Mouse (Mus musculus) Patski (cell line): ENCODE results near the gene Cst7. TPM values are rescaled to one million over a fixed set of nuclear protein-coding genes. Genes with fewer than 3 reads are reported as not detected.
"Not testable (repeated sequence)": the region's sequence is repeated elsewhere in the genome, so short reads cannot be mapped to it uniquely, and the experiment has no call there.

Experiments
- ATAC-seq: fragments of 100-300 bp; one replicate; pipeline ENCODE4 v1.8.0; 2021
- CTCF ChIA-PET: fragments of 350-600 bp; sonication (Branson Sonifier 250); formaldehyde crosslinking; loops from one replicate; lab custom pipeline; 2022; ENCODE audit warnings: inconsistent platforms; lab: Charles Lee
- POLR2A ChIA-PET: fragments of 350-600 bp; sonication (Branson Sonifier 250); formaldehyde crosslinking; loops from one replicate; lab custom pipeline; 2022; ENCODE audit warnings: antibody characterized with exemption, inconsistent platforms; lab: Charles Lee
- DNase-seq: peaks from one replicate; pipeline ENCODE4 v3.0.0-alpha.2; 2011; ENCODE audit warnings: low read depth, low spot score
- H3K27me3 ChIP-seq: fragments of 371-371 bp; one replicate; pipeline ENCODE4 v1.5.1; 2021
- CTCF ChIP-seq: fragments of 100-300 bp; IDR thresholded peaks from one replicate; pipeline ENCODE4 v1.5.1; 2021
- in situ Hi-C: fragments of 300-500 bp; cut with MboI; formaldehyde crosslinking; loops from 3 replicates; pipeline ENCODE4 v1.11.1; 2018; ENCODE audit warnings: low pct_unique_long_range_greater_than_20kb, mixed read lengths
- polyA plus RNA-seq: library from polyadenylated mRNA; unstranded; gene quantifications from one replicate; pipeline ENCODE4 v1.2.3, GENCODE M21; 2021

Cst7 gene
- not detected for polyA plus RNA-seq

GRCm38 (mm10) chr2:150569847-150570590, at the start of gene Cst7:
Gene Cst7, plus strand, starts transcription at chr2:150570415.
- no peak for DNase-seq
- TF ChIP-seq CTCF = no peak
- no peaks in the 10 kb centered on the region for H3K27me3 ChIP-seq
- no peak for ATAC-seq
- POLR2A ChIA-PET = no interaction called here
- CTCF ChIA-PET = interaction anchor here (1.0 kb wide), 1 partner anchor 191 kb away, joined by 3 read pairs; no protein-coding TSS in a partner anchor
- in situ Hi-C loops = no loop called here

GRCm38 (mm10) chr2:150525703-150526207, 44.5 kb upstream of the Cst7 start:
- CTCF ChIA-PET = no interaction called here
- DNase-seq (no peak), ATAC-seq (no peak)
- no peak for TF ChIP-seq CTCF
- POLR2A ChIA-PET = no interaction called here
- peaks cover 5% of the 10 kb centered on the region for H3K27me3 ChIP-seq
- in situ Hi-C loops = no loop called here

DNA sequence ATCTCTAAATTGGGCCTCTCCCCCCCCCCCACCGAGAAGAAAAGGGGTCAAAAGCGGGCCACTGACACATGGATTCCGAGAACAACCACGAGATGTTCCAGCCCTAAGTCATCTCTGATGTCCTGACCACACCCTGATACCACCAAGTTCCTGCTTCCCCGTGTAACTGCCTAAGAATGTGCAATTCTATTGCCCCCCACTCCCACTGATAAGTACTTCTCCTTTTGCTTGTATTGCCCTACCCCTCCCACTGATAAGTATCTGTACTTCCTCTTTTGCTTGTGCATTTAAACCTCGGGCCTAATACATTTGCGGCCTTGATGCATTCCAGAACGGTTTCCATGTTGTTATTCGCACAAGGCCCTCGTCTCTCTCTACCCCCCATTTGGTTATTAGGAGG, 20.6 kb upstream of the Cst7 start:
- CTCF ChIA-PET, H3K27me3 ChIP-seq, DNase-seq, ATAC-seq, in situ Hi-C loops, POLR2A ChIA-PET: not testable (repeated sequence)

GRCm38 (mm10) chr2:150558568-150558967, 11.6 kb upstream of the Cst7 start:
- ATAC-seq (peak; percentile 90), DNase-seq (no peak)
- in situ Hi-C loops = loop anchor here (5.0 kb wide), 1 partner anchor 119 kb away; no protein-coding TSS in a partner anchor
- ChIA-PET CTCF (interaction anchor here (0.6 to 2.4 kb wide), 8 partner anchors 8 to 120 kb away, joined by 3 to 13 read pairs (median 3); no protein-coding TSS in a partner anchor), POLR2A (no interaction called here)
- peak; percentile 79 for TF ChIP-seq CTCF
- no peaks in the 10 kb centered on the region for H3K27me3 ChIP-seq

DNA sequence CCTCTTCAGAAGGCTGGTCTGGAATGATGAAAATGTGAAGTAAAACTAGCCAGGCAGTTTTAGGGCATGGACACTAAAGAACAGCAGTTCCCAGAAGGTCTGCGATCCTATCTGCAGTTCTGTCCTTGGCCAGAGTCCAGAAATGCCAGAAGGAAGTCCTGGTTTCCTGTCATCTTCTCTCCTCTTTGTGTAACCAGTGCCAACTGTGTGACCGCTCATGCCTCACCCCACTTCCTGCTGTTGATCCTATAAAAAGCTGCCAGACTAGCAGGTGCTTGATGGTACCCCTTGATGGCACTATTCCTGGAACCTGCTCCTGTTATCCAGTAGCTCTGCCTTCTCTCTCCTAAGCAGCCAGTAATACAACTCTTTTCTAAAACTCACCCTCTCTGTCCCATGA, 3.2 kb upstream of the Cst7 start:
- CTCF ChIA-PET = interaction anchor here (0.8 kb wide), 1 partner anchor 8 kb away, joined by 3 read pairs; no protein-coding TSS in a partner anchor
- in situ Hi-C loops = no loop called here

DNA sequence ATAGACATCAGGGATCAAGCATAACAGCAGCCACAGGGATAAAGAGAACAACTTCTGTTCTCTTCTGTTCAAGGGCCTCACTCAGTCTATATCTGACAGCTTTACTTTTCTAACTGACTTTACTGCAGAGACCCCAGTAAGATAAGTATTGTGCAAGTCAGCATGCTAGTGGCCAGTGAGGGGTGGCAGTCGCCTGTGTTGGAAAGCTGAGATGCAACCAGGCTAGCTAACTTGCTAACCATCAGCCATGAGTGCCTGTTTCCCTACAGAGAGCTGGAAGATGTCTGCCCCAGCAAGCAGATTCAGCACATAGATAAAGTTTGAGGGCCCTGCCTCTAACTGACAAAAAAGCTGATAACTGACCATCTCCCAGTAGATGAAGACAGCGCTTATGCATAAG, 546 bp downstream of the Cst7 start:
- DNase-seq = no peak
- CTCF ChIA-PET = interaction anchor here (1.0 kb wide), 1 partner anchor 190 kb away, joined by 3 read pairs; no protein-coding TSS in a partner anchor

More for the DNA sequence above, 3.2 kb upstream of the Cst7 start:
- ATAC-seq (peak; percentile 42), DNase-seq (no peak)
- H3K27me3 ChIP-seq = no peaks in the 10 kb centered on the region
- peak; percentile 15 for TF ChIP-seq CTCF
- POLR2A ChIA-PET = no interaction called here

DNA sequence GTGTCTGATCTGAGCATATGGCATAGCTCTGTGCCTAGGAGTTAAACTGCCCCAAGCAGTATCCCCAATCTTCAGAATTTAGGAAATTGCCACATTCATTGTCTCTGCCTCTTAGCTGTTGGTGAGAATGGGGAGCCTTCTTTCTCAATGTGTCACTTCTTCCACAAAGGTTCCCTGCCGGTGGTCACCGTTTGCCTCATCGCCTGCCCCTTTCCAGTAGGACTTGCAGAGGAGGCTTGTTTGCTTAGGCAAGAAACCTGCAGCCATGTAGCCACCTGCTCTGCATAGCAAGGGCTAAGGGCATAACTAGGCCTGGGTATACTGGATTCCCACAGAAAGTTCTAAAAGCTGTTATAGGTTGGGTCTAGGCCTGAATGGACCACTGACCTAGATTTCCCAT, 2.2 kb downstream of the Cst7 start:
- POLR2A ChIA-PET = no interaction called here
- in situ Hi-C loops = no loop called here
- no peaks in the 10 kb centered on the region for H3K27me3 ChIP-seq
- DNase-seq = no peak
- ATAC-seq = no peak
- CTCF ChIA-PET = interaction anchor here (1.5 kb wide), 1 partner anchor 10 kb away, joined by 4 read pairs; no protein-coding TSS in a partner anchor
- TF ChIP-seq CTCF = no peak

More for the DNA sequence above, 546 bp downstream of the Cst7 start:
- H3K27me3 ChIP-seq = no peaks in the 10 kb centered on the region
- in situ Hi-C loops = no loop called here
- POLR2A ChIA-PET = no interaction called here
- no peak for ATAC-seq
- TF ChIP-seq CTCF = no peak

DNA sequence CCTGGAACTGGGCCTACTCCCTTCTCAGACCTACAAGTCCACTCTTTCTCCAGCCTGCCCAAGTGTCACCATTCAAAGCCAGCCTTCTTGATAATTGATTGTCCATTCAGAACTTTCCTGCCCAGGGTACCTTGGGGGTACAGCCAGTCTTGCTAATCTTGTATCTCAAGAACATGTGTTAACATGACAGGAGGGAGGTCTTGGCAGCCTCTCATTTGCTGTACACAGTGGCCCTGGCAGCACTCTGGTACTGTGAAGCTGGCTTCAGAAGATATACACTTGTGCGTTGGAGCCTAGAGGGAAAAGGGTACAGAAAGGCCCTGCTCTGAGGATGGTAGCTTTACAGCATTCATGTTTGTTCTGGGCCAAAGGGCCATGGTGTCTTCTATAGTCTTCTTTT, 6.0 kb downstream of the Cst7 start:
- no peaks in the 10 kb centered on the region for H3K27me3 ChIP-seq
- in situ Hi-C loops = no loop called here
- ATAC-seq (no peak), DNase-seq (no peak)
- TF ChIP-seq CTCF = no peak
- ChIA-PET CTCF (no interaction called here), POLR2A (no interaction called here)

GRCm38 (mm10) chr2:150578603-150579002, 8.4 kb downstream of the Cst7 start:
- in situ Hi-C loops = no loop called here
- TF ChIP-seq CTCF = no peak
- CTCF ChIA-PET = interaction anchor here (0.8 to 1.2 kb wide), 3 partner anchors 19 to 83 kb away, joined by 3 read pairs; no protein-coding TSS in a partner anchor
- H3K27me3 ChIP-seq = no peaks in the 10 kb centered on the region
- ATAC-seq = no peak
- POLR2A ChIA-PET = no interaction called here
- DNase-seq = no peak

DNA sequence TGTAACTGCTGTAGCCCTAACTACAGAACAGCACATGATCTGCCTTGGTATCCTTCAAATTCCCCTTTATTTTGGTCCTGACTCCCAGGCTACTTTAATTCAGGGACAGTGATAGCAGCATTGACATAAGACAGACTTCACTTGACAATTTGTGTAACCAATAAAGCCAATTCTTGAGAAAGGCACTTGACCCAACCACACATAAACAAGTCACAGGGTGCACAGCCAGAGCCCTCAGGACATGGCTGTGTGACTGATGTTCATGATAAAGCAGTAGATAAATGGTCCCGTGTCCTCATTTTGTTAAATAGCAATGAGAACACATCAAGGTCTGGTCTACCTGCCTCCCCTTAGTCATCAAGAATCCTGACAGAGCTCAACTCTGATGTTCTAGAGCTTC, 9.4 kb downstream of the Cst7 start:
- ChIA-PET CTCF (interaction anchor here (1.2 to 1.5 kb wide), 2 partner anchors 15 to 82 kb away, joined by 3 to 5 read pairs; no protein-coding TSS in a partner anchor), POLR2A (no interaction called here)
- no peaks in the 10 kb centered on the region for H3K27me3 ChIP-seq
- TF ChIP-seq CTCF = no peak
- in situ Hi-C loops = no loop called here
- DNase-seq = no peak
- ATAC-seq = no peak

- no peak for ATAC-seq
- no peaks in the 10 kb centered on the region for H3K27me3 ChIP-seq
- ChIA-PET POLR2A (no interaction called here), CTCF (no interaction called here)
- no peak for TF ChIP-seq CTCF
- in situ Hi-C loops = no loop called here
- no peak for DNase-seq
Measured at GRCm38 (mm10) chr2:150589076-150589475, 18.9 kb downstream of the Cst7 start.
